Mouse (Mus musculus) liver, embryonic 11.5 days (tissue): ENCODE results near the gene Xkr7. TPM values are rescaled to one million over a fixed set of nuclear protein-coding genes. Genes with fewer than 3 reads are reported as not detected.
A peak's percentile ranks its signal among the peaks of the same experiment; 100 is the strongest.

Source experiments
- ATAC-seq: fragments of 200-750 bp; cut with Nextera tagmentation; replicated peaks from 2 replicates; pipeline ENCODE4 v1.8.0; 2017; ENCODE audit warnings: moderate number of reproducible peaks, mild to moderate bottlenecking, moderate TSS enrichment, moderate library complexity; ENCODE audit not compliant: low FRiP score
- DNase-seq: peaks from one replicate; pipeline ENCODE4 v3.0.0-alpha.2; 2017; ENCODE audit warnings: low spot score
- H3K27ac ChIP-seq: fragments of 300-500 bp; sonication (generic); 2 replicates; pipeline ENCODE4 v1.5.1; 2014; ENCODE audit warnings: mild to moderate bottlenecking, low read depth, low read length, control low read depth
- H3K27me3 ChIP-seq: fragments of 300-500 bp; sonication (generic); replicated peaks from 2 replicates; pipeline ENCODE4 v1.6.1; 2014; ENCODE audit warnings: low read length, mixed read lengths; ENCODE audit not compliant: control insufficient read depth, insufficient read depth
- H3K36me3 ChIP-seq: fragments of 300-500 bp; sonication (generic); 2 replicates; pipeline ENCODE4 v1.6.1; 2014; ENCODE audit warnings: mild to moderate bottlenecking, low read length, moderate library complexity, mixed read lengths; ENCODE audit not compliant: control insufficient read depth, insufficient read depth
- H3K4me1 ChIP-seq: fragments of 300-500 bp; sonication (generic); replicated peaks from 2 replicates; pipeline ENCODE4 v1.6.1; 2014; ENCODE audit warnings: low read length, mixed read lengths; ENCODE audit not compliant: control insufficient read depth, insufficient read depth
- H3K4me2 ChIP-seq: fragments of 300-500 bp; sonication (generic); 2 replicates; pipeline ENCODE4 v1.6.1; 2014; ENCODE audit warnings: mild to moderate bottlenecking, control low read depth, moderate library complexity
- H3K4me3 ChIP-seq: fragments of 300-500 bp; sonication (generic); 2 replicates; pipeline ENCODE4 v1.5.1; 2014; ENCODE audit warnings: low read depth, low read length, control low read depth
- H3K9ac ChIP-seq: fragments of 300-500 bp; sonication (generic); 2 replicates; pipeline ENCODE4 v1.6.1; 2014; ENCODE audit warnings: low read depth, low read length, control low read depth
- H3K9me3 ChIP-seq: fragments of 300-500 bp; sonication (generic); 2 replicates; pipeline ENCODE4 v1.6.1; 2016; ENCODE audit warnings: low read length, inconsistent platforms, mixed read lengths; ENCODE audit not compliant: control insufficient read depth
- WGBS: fragments of 180-500 bp; shearing (Covaris S2); extraction: QIAGEN DNeasy Blood & Tissue Kit; methylation state at CpG from one replicate; pipeline ENCODE4 v1.1.7; 2014; 5-methylcytosine and 5-hydroxymethylcytosine counted together
- polyA plus RNA-seq: library from polyadenylated mRNA; unstranded; fragments of >200 nt; fragmentation: Nextera tagmentation; extraction: Ambion mirVana; gene quantifications from 2 replicates; pipeline ENCODE4 v1.2.1, GENCODE M21; 2014

The Xkr7 gene
- polyA plus RNA-seq, 1 experiment from 2014 or later: not detected

GRCm38 (mm10) chr2:153087091-153087490, 55.4 kb downstream of the Xkr7 start:
- no peak overlapping the region for H3K9ac ChIP-seq
- H3K27me3 ChIP-seq: no peaks in the 10 kb centered on the region
- H3K9me3 ChIP-seq: no peaks in the 10 kb centered on the region
- H3K4me2 ChIP-seq: no peak overlapping the region
- WGBS: 86% methylated on average over 10 of the region's 10 CpGs
- H3K36me3 ChIP-seq: no peaks in the 10 kb centered on the region
- H3K4me1 ChIP-seq: no peaks in the 10 kb centered on the region
- DNase-seq: no peak
- no peak overlapping the region for H3K4me3 ChIP-seq
- no peak overlapping the region for H3K27ac ChIP-seq
- ATAC-seq: no peak

- 62% methylated on average over 2 of the region's 2 CpGs for WGBS
- H3K4me3 ChIP-seq: no peak overlapping the region
- H3K4me1 ChIP-seq: no peaks in the 10 kb centered on the region
- H3K9me3 ChIP-seq: no peaks in the 10 kb centered on the region
- ATAC-seq (no peak), DNase-seq (no peak)
- no peaks in the 10 kb centered on the region for H3K36me3 ChIP-seq
- no peak overlapping the region for H3K9ac ChIP-seq
- H3K4me2 ChIP-seq: no peak overlapping the region
- no peak overlapping the region for H3K27ac ChIP-seq
- no peaks in the 10 kb centered on the region for H3K27me3 ChIP-seq
Observed at GRCm38 (mm10) chr2:153089316-153089715, 57.7 kb downstream of the Xkr7 start.

GRCm38 (mm10) chr2:153090551-153091165, 59.0 kb downstream of the Xkr7 start:
- Histone ChIP-seq H3K27me3 (no peaks in the 10 kb centered on the region), H3K4me3 (no peak overlapping the region), H3K36me3 (no peaks in the 10 kb centered on the region), H3K27ac (no peak overlapping the region), H3K4me2 (peak overlapping the region; percentile 15), H3K4me1 (no peaks in the 10 kb centered on the region), H3K9ac (no peak overlapping the region), H3K9me3 (no peaks in the 10 kb centered on the region)
- WGBS: 20% methylated on average over 10 of the region's 10 CpGs
- ATAC-seq (no peak; the same call in 1 of the 2 replicates), DNase-seq (no peak)

Other genes with a start within 250 kb of the Xkr7 start
- gene Bcl2l1, start 200.1 kb upstream of the Xkr7 start, polyA plus RNA-seq: 61.7 and 69.3 TPM in 2 replicates
- gene Tpx2, start 183.9 kb upstream of the Xkr7 start, polyA plus RNA-seq: 107 and 118 TPM in 2 replicates
- gene Mylk2, start 120.5 kb upstream of the Xkr7 start, polyA plus RNA-seq: not detected in 2 replicates
- gene Foxs1, start 98.6 kb upstream of the Xkr7 start, polyA plus RNA-seq: 0.21 and 0.36 TPM in 2 replicates
- gene Dusp15, start 80.2 kb upstream of the Xkr7 start, polyA plus RNA-seq: not detected in 2 replicates
- gene Ttll9, start 69.4 kb upstream of the Xkr7 start, polyA plus RNA-seq: 0.35 and 0.62 TPM in 2 replicates
- gene Pdrg1, start 16.4 kb upstream of the Xkr7 start, polyA plus RNA-seq: 65.0 and 69.5 TPM in 2 replicates
- gene Ccm2l, start 34.1 kb downstream of the Xkr7 start, polyA plus RNA-seq: 1.5 and 2.0 TPM in 2 replicates
- 5.1 and 5.2 TPM in 2 replicates for gene Hck, start 76.6 kb downstream of the Xkr7 start, polyA plus RNA-seq
- 65.4 and 71.4 TPM in 2 replicates for gene Tm9sf4, start 129.5 kb downstream of the Xkr7 start, polyA plus RNA-seq
- gene Tspyl3, start 193.6 kb downstream of the Xkr7 start, polyA plus RNA-seq: 6.5 and 6.8 TPM in 2 replicates
- 45.2 and 45.9 TPM in 2 replicates for gene Plagl2, start 209.6 kb downstream of the Xkr7 start, polyA plus RNA-seq
- 6.3 and 8.0 TPM in 2 replicates for gene Pofut1, start 209.7 kb downstream of the Xkr7 start, polyA plus RNA-seq